Mouse (Mus musculus) cerebellum, adult 11-12 months (tissue): ENCODE results near the gene Macf1.
A peak's percentile ranks its signal among the peaks of the same experiment; 100 is the strongest.

Source experiments
- DNase-seq: peaks from one replicate; pipeline ENCODE4 v3.0.0; 2022

Gene Macf1

GRCm38 (mm10) chr4:123427900-123428684 lies 256.1 kb downstream of the Macf1 start:
- no peak for DNase-seq

- no peak for DNase-seq
Observed at GRCm38 (mm10) chr4:123427271-123427899, 256.8 kb downstream of the Macf1 start.

GRCm38 (mm10) chr4:123426429-123427080 lies 257.6 kb downstream of the Macf1 start:
- no peak for DNase-seq

GRCm38 (mm10) chr4:123425672-123426272 lies 258.4 kb downstream of the Macf1 start:
- no peak for DNase-seq

- no peak for DNase-seq
Observed at GRCm38 (mm10) chr4:123424050-123424449, 260.1 kb downstream of the Macf1 start.

- no peak for DNase-seq
Observed at GRCm38 (mm10) chr4:123422828-123423227, 261.3 kb downstream of the Macf1 start.

GRCm38 (mm10) chr4:123418032-123418431 lies 266.1 kb downstream of the Macf1 start:
- DNase-seq, result no peak

GRCm38 (mm10) chr4:123417478-123417877 lies 266.7 kb downstream of the Macf1 start:
- no peak for DNase-seq

- DNase-seq, result no peak
Observed at GRCm38 (mm10) chr4:123416829-123417228, 267.3 kb downstream of the Macf1 start.

- no peak for DNase-seq
Observed at GRCm38 (mm10) chr4:123415566-123415965, 268.6 kb downstream of the Macf1 start.

GRCm38 (mm10) chr4:123413876-123414275 lies 270.3 kb downstream of the Macf1 start:
- no peak for DNase-seq

GRCm38 (mm10) chr4:123412981-123413380 lies 271.2 kb downstream of the Macf1 start:
- DNase-seq, result no peak

- DNase-seq, result no peak
Observed at GRCm38 (mm10) chr4:123412528-123412878, 271.7 kb downstream of the Macf1 start.

- DNase-seq, result peak; percentile 61
Observed at GRCm38 (mm10) chr4:123411732-123412527, 272.2 kb downstream of the Macf1 start.

GRCm38 (mm10) chr4:123411006-123411731 lies 273.0 kb downstream of the Macf1 start:
- DNase-seq, result peak; percentile 37

- DNase-seq, result no peak
Observed at GRCm38 (mm10) chr4:123409752-123410151, 274.4 kb downstream of the Macf1 start.

- DNase-seq, result no peak
Observed at GRCm38 (mm10) chr4:123409034-123409692, 275.0 kb downstream of the Macf1 start.

- DNase-seq, result no peak
Observed at GRCm38 (mm10) chr4:123407792-123408191, 276.4 kb downstream of the Macf1 start.

GRCm38 (mm10) chr4:123404056-123404455 lies 280.1 kb downstream of the Macf1 start:
- no peak for DNase-seq

GRCm38 (mm10) chr4:123402244-123402643 lies 281.9 kb downstream of the Macf1 start:
- DNase-seq, result no peak

GRCm38 (mm10) chr4:123401265-123401664 lies 282.9 kb downstream of the Macf1 start:
- DNase-seq, result no peak
